Mouse (Mus musculus) CH12F3 (cell line): ENCODE results near the gene Gm20388.
"Not testable (repeated sequence)": the region's sequence is repeated elsewhere in the genome, so short reads cannot be mapped to it uniquely, and the experiment has no call there.

ENCODE experiments used
- in situ Hi-C: fragments of 300-500 bp; cut with MboI; formaldehyde crosslinking; loops from 2 replicates; pipeline ENCODE4 v1.14.3; 2020; ENCODE audit warnings: low sequenced_read_pairs

Gene Gm20388

GRCm38 (mm10) chr8:124141681-124142391, 4231.2 kb downstream of the Gm20388 start:
- in situ Hi-C loops: no loop called here

GRCm38 (mm10) chr8:124143003-124143402, 4232.4 kb downstream of the Gm20388 start:
- in situ Hi-C loops: no loop called here

- in situ Hi-C loops: no loop called here
Measured at GRCm38 (mm10) chr8:124143871-124144618, 4233.4 kb downstream of the Gm20388 start.

- in situ Hi-C loops: no loop called here
Measured at GRCm38 (mm10) chr8:124144619-124144980, 4234.0 kb downstream of the Gm20388 start.

- in situ Hi-C loops: no loop called here
Measured at GRCm38 (mm10) chr8:124146286-124146685, 4235.6 kb downstream of the Gm20388 start.

- in situ Hi-C loops: no loop called here
Measured at GRCm38 (mm10) chr8:124150009-124150408, 4239.4 kb downstream of the Gm20388 start.

GRCm38 (mm10) chr8:124150536-124150935, 4239.9 kb downstream of the Gm20388 start:
- in situ Hi-C loops: no loop called here

- in situ Hi-C loops: no loop called here
Measured at GRCm38 (mm10) chr8:124151881-124152280, 4241.2 kb downstream of the Gm20388 start.

- in situ Hi-C loops: no loop called here
Measured at GRCm38 (mm10) chr8:124152771-124153170, 4242.1 kb downstream of the Gm20388 start.

GRCm38 (mm10) chr8:124156324-124156723, 4245.7 kb downstream of the Gm20388 start:
- in situ Hi-C loops: no loop called here

GRCm38 (mm10) chr8:124161683-124162082, 4251.0 kb downstream of the Gm20388 start:
- in situ Hi-C loops: no loop called here

GRCm38 (mm10) chr8:124163258-124163657, 4252.6 kb downstream of the Gm20388 start:
- in situ Hi-C loops: no loop called here

- in situ Hi-C loops: no loop called here
Measured at GRCm38 (mm10) chr8:124169749-124170148, 4259.1 kb downstream of the Gm20388 start.

GRCm38 (mm10) chr8:124170671-124171070, 4260.0 kb downstream of the Gm20388 start:
- in situ Hi-C loops: no loop called here

- in situ Hi-C loops: no loop called here
Measured at GRCm38 (mm10) chr8:124171557-124172528, 4261.2 kb downstream of the Gm20388 start.

- in situ Hi-C loops: no loop called here
Measured at GRCm38 (mm10) chr8:124173688-124174087, 4263.0 kb downstream of the Gm20388 start.

GRCm38 (mm10) chr8:124176133-124176532, 4265.5 kb downstream of the Gm20388 start:
- in situ Hi-C loops: no loop called here

GRCm38 (mm10) chr8:124177092-124177491, 4266.5 kb downstream of the Gm20388 start:
- in situ Hi-C loops: not testable (repeated sequence)

- in situ Hi-C loops: no loop called here
Measured at GRCm38 (mm10) chr8:124180681-124181445, 4270.2 kb downstream of the Gm20388 start.

GRCm38 (mm10) chr8:124181751-124182150, 4271.1 kb downstream of the Gm20388 start:
- in situ Hi-C loops: no loop called here
